Mouse (Mus musculus): Measurements from ENCODE around the gene Eef2. TPM values are rescaled to one million over a fixed set of nuclear protein-coding genes. Genes with fewer than 3 reads are reported as not detected.
"Not testable (repeated sequence)": the region's sequence is repeated elsewhere in the genome, so short reads cannot be mapped to it uniquely, and the experiment has no call there.

Gene Eef2
- polyA plus RNA-seq, 1 experiment from 2014 or later: 428 TPM

DNA sequence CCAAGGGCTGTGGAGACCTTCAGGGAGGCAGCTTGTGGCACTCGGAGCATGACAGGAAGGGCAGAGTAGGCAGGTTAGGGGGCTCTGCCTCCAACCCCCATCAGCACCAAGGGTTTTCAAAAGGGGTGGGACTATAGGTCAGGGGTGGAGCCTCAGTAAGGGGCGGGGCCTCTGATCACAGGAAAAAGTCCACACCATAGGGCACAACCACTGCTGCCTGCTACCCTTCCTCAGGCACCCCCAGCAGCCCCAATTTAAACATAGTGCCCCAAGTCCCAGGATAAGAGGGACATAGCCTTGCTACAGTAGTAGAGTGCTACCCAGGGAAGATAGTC lies 14.1 kb upstream of the Eef2 start:
- Histone ChIP-seq H3K4me2 (ENCODE audit: low read depth, severe bottlenecking) (no peak overlapping the region), H3K9ac (ENCODE audit: low read length) (no peak overlapping the region), H3K4me3 (ENCODE audit: low read depth, low read length) (no peak overlapping the region), H3K4me1 (ENCODE audit: control insufficient read depth, insufficient read depth, low read length) (peaks cover 12% of the 10 kb centered on the region), H3K9me3 (ENCODE audit: control insufficient read depth, low read length) (no peaks in the 10 kb centered on the region), H3K36me3 (ENCODE audit: control insufficient read depth, insufficient read depth, low read length) (peaks cover 26% of the 10 kb centered on the region), H3K27ac (replicated peaks; ENCODE audit: low read depth, low read length) (no peak overlapping the region), H3K27me3 (ENCODE audit: control insufficient read depth, insufficient read depth, low read length) (no peaks in the 10 kb centered on the region)
- ATAC-seq (ENCODE audit: insufficient number of reproducible peaks, low FRiP score, low TSS enrichment, low read depth) (no peak), DNase-seq (ENCODE audit: low spot score) (no peak)
- 74% methylated on average over 2 of the region's 2 CpGs for WGBS

- DNase-seq (ENCODE audit: low spot score) (no peak), ATAC-seq (ENCODE audit: insufficient number of reproducible peaks, low FRiP score, low TSS enrichment, low read depth) (no peak)
- Histone ChIP-seq H3K27me3 (ENCODE audit: control insufficient read depth, insufficient read depth, low read length) (no peaks in the 10 kb centered on the region), H3K9ac (ENCODE audit: low read length) (no peak overlapping the region), H3K4me1 (ENCODE audit: control insufficient read depth, insufficient read depth, low read length) (peaks cover 17% of the 10 kb centered on the region), H3K4me2 (ENCODE audit: low read depth, severe bottlenecking) (no peak overlapping the region), H3K9me3 (ENCODE audit: control insufficient read depth, low read length) (no peaks in the 10 kb centered on the region), H3K36me3 (ENCODE audit: control insufficient read depth, insufficient read depth, low read length) (peaks cover 10% of the 10 kb centered on the region), H3K27ac (replicated peaks; ENCODE audit: low read depth, low read length) (no peak overlapping the region), H3K4me3 (ENCODE audit: low read depth, low read length) (0 out of 2 replicates have a peak overlapping the region, but pooled peaks have one; percentile 0)
- WGBS: 59% methylated on average over 8 of the region's 8 CpGs
Observed at GRCm38 (mm10) chr10:81165118-81165517, 11.3 kb upstream of the Eef2 start.

GRCm38 (mm10) chr10:81167200-81168086 lies 9.0 kb upstream of the Eef2 start, which contains the start of gene Pias4:
Pias4 (minus strand) TSS chr10:81167923.
- H3K4me3 ChIP-seq (ENCODE audit: low read depth, low read length): peak within 1 kb of the TSS; percentile 91
- peak within 1 kb of the TSS; percentile 81 for H3K9ac ChIP-seq (ENCODE audit: low read length)
- ATAC-seq (ENCODE audit: insufficient number of reproducible peaks, low FRiP score, low TSS enrichment, low read depth) (peak; percentile 87), DNase-seq (ENCODE audit: low spot score) (peak; percentile 100)
- H3K4me2 ChIP-seq (ENCODE audit: low read depth, severe bottlenecking): peak within 1 kb of the TSS; percentile 91
- WGBS: under 1% methylated on average over 53 of the region's 64 CpGs
- peaks cover 12% of the 10 kb centered on the region for H3K4me1 ChIP-seq (ENCODE audit: control insufficient read depth, insufficient read depth, low read length)
- no peaks in the 10 kb centered on the region for H3K9me3 ChIP-seq (ENCODE audit: control insufficient read depth, low read length)
- peak within 1 kb of the TSS; percentile 38; the same call in 1 of the 2 replicates for H3K27ac ChIP-seq (replicated peaks; ENCODE audit: low read depth, low read length)
- peaks cover 5% of the 10 kb centered on the region for H3K36me3 ChIP-seq (ENCODE audit: control insufficient read depth, insufficient read depth, low read length)
- H3K27me3 ChIP-seq (ENCODE audit: control insufficient read depth, insufficient read depth, low read length): no peaks in the 10 kb centered on the region

- peaks cover 2% of the 10 kb centered on the region; the same call in 1 of the 2 replicates for H3K36me3 ChIP-seq (ENCODE audit: control insufficient read depth, insufficient read depth, low read length)
- ATAC-seq (ENCODE audit: insufficient number of reproducible peaks, low FRiP score, low TSS enrichment, low read depth): peak; percentile 65
- 12% methylated on average over 5 of the region's 5 CpGs for WGBS
- peaks cover 12% of the 10 kb centered on the region for H3K4me1 ChIP-seq (ENCODE audit: control insufficient read depth, insufficient read depth, low read length)
- peak overlapping the region; percentile 91 for H3K4me3 ChIP-seq (ENCODE audit: low read depth, low read length)
- H3K27ac ChIP-seq (replicated peaks; ENCODE audit: low read depth, low read length): peak overlapping the region; percentile 38; the same call in 1 of the 2 replicates
- H3K4me2 ChIP-seq (ENCODE audit: low read depth, severe bottlenecking): peak overlapping the region; percentile 91
- H3K27me3 ChIP-seq (ENCODE audit: control insufficient read depth, insufficient read depth, low read length): no peaks in the 10 kb centered on the region
- DNase-seq (ENCODE audit: low spot score): no peak
- H3K9ac ChIP-seq (ENCODE audit: low read length): no peak overlapping the region
- no peaks in the 10 kb centered on the region for H3K9me3 ChIP-seq (ENCODE audit: control insufficient read depth, low read length)
Observed at GRCm38 (mm10) chr10:81168087-81168431, 8.4 kb upstream of the Eef2 start.

GRCm38 (mm10) chr10:81168521-81169244 lies 7.7 kb upstream of the Eef2 start:
- Histone ChIP-seq H3K27me3 (ENCODE audit: control insufficient read depth, insufficient read depth, low read length) (no peaks in the 10 kb centered on the region), H3K36me3 (ENCODE audit: control insufficient read depth, insufficient read depth, low read length) (peaks cover 2% of the 10 kb centered on the region; the same call in 1 of the 2 replicates), H3K9me3 (ENCODE audit: control insufficient read depth, low read length) (no peaks in the 10 kb centered on the region), H3K27ac (replicated peaks; ENCODE audit: low read depth, low read length) (peak overlapping the region; percentile 38; the same call in 1 of the 2 replicates), H3K4me3 (ENCODE audit: low read depth, low read length) (peak overlapping the region; percentile 91), H3K4me2 (ENCODE audit: low read depth, severe bottlenecking) (peak overlapping the region; percentile 91), H3K4me1 (ENCODE audit: control insufficient read depth, insufficient read depth, low read length) (peaks cover 16% of the 10 kb centered on the region), H3K9ac (ENCODE audit: low read length) (peak overlapping the region; percentile 34; the same call in 1 of the 2 replicates)
- 4% methylated on average over 29 of the region's 29 CpGs for WGBS
- ATAC-seq (ENCODE audit: insufficient number of reproducible peaks, low FRiP score, low TSS enrichment, low read depth) (0 out of 2 replicates have a peak, but pooled peaks have one; percentile 23), DNase-seq (ENCODE audit: low spot score) (peak; percentile 85)

- not testable (repeated sequence) for H3K27ac ChIP-seq (replicated peaks; ENCODE audit: low read depth, low read length); H3K9ac ChIP-seq (ENCODE audit: low read length); DNase-seq (ENCODE audit: low spot score); H3K4me3 ChIP-seq (ENCODE audit: low read depth, low read length); H3K9me3 ChIP-seq (ENCODE audit: control insufficient read depth, low read length); ATAC-seq (ENCODE audit: insufficient number of reproducible peaks, low FRiP score, low TSS enrichment, low read depth); H3K27me3 ChIP-seq (ENCODE audit: control insufficient read depth, insufficient read depth, low read length); H3K36me3 ChIP-seq (ENCODE audit: control insufficient read depth, insufficient read depth, low read length); H3K4me2 ChIP-seq (ENCODE audit: low read depth, severe bottlenecking)
- H3K4me1 ChIP-seq (ENCODE audit: control insufficient read depth, insufficient read depth, low read length): peaks cover 20% of the 10 kb centered on the region
- 47% methylated on average over 14 of the region's 14 CpGs for WGBS
Observed at GRCm38 (mm10) chr10:81169411-81169900, 7.0 kb upstream of the Eef2 start.

GRCm38 (mm10) chr10:81173132-81173531 lies 3.3 kb upstream of the Eef2 start:
- H3K27ac ChIP-seq (replicated peaks; ENCODE audit: low read depth, low read length): peak overlapping the region; percentile 70; the same call in 1 of the 2 replicates
- no peaks in the 10 kb centered on the region for H3K27me3 ChIP-seq (ENCODE audit: control insufficient read depth, insufficient read depth, low read length)
- no peak overlapping the region for H3K4me3 ChIP-seq (ENCODE audit: low read depth, low read length)
- peaks cover 17% of the 10 kb centered on the region for H3K4me1 ChIP-seq (ENCODE audit: control insufficient read depth, insufficient read depth, low read length)
- peak; percentile 87 for DNase-seq (ENCODE audit: low spot score)
- H3K9me3 ChIP-seq (ENCODE audit: control insufficient read depth, low read length): no peaks in the 10 kb centered on the region
- peak overlapping the region; percentile 33 for H3K4me2 ChIP-seq (ENCODE audit: low read depth, severe bottlenecking)
- peak overlapping the region; percentile 44 for H3K9ac ChIP-seq (ENCODE audit: low read length)
- WGBS: 5% methylated on average over 21 of the region's 21 CpGs
- no peak; the same call in 1 of the 2 replicates for ATAC-seq (ENCODE audit: insufficient number of reproducible peaks, low FRiP score, low TSS enrichment, low read depth)
- peaks cover 5% of the 10 kb centered on the region for H3K36me3 ChIP-seq (ENCODE audit: control insufficient read depth, insufficient read depth, low read length)

Measured in limb, embryonic 11.5 days (tissue).